Mouse (Mus musculus): ENCODE results near the gene Slc22a1. TPM values are rescaled to one million over a fixed set of nuclear protein-coding genes. Genes with fewer than 3 reads are reported as not detected.

Gene Slc22a1
- not detected in 2 replicates for polyA plus RNA-seq (2012)

- no peak for TF ChIP-seq GATA1 (IDR thresholded peaks at IDR 0.05; ENCODE audit: low read length)
Observed at GRCm38 (mm10) chr17:12675646-12676045, at the start of gene Slc22a1. Gene Slc22a1 (minus strand): TSS chr17:12675829.

GRCm38 (mm10) chr17:12724767-12725744 lies 49.4 kb upstream of the Slc22a1 start:
- TF ChIP-seq GATA1 (IDR thresholded peaks at IDR 0.05; ENCODE audit: low read length) = no peak

GRCm38 (mm10) chr17:12723986-12724766 lies 48.5 kb upstream of the Slc22a1 start:
- peak; percentile 60 for TF ChIP-seq GATA1 (IDR thresholded peaks at IDR 0.05; ENCODE audit: low read length)

GRCm38 (mm10) chr17:12722622-12723021 lies 47.0 kb upstream of the Slc22a1 start:
- TF ChIP-seq GATA1 (IDR thresholded peaks at IDR 0.05; ENCODE audit: low read length) = no peak

GRCm38 (mm10) chr17:12721118-12721886 lies 45.7 kb upstream of the Slc22a1 start:
- TF ChIP-seq GATA1 (IDR thresholded peaks at IDR 0.05; ENCODE audit: low read length) = no peak

- TF ChIP-seq GATA1 (IDR thresholded peaks at IDR 0.05; ENCODE audit: low read length) = no peak
Observed at GRCm38 (mm10) chr17:12718251-12718650, 42.6 kb upstream of the Slc22a1 start.

- no peak for TF ChIP-seq GATA1 (IDR thresholded peaks at IDR 0.05; ENCODE audit: low read length)
Observed at GRCm38 (mm10) chr17:12717445-12717844, 41.8 kb upstream of the Slc22a1 start.

- no peak for TF ChIP-seq GATA1 (IDR thresholded peaks at IDR 0.05; ENCODE audit: low read length)
Observed at GRCm38 (mm10) chr17:12715032-12715431, 39.4 kb upstream of the Slc22a1 start.

- TF ChIP-seq GATA1 (IDR thresholded peaks at IDR 0.05; ENCODE audit: low read length) = no peak
Observed at GRCm38 (mm10) chr17:12714080-12714561, 38.5 kb upstream of the Slc22a1 start.

GRCm38 (mm10) chr17:12712993-12713392 lies 37.4 kb upstream of the Slc22a1 start:
- no peak for TF ChIP-seq GATA1 (IDR thresholded peaks at IDR 0.05; ENCODE audit: low read length)

GRCm38 (mm10) chr17:12712191-12712590 lies 36.6 kb upstream of the Slc22a1 start:
- no peak for TF ChIP-seq GATA1 (IDR thresholded peaks at IDR 0.05; ENCODE audit: low read length)

GRCm38 (mm10) chr17:12710976-12711375 lies 35.3 kb upstream of the Slc22a1 start:
- TF ChIP-seq GATA1 (IDR thresholded peaks at IDR 0.05; ENCODE audit: low read length) = no peak

GRCm38 (mm10) chr17:12710050-12710780 lies 34.6 kb upstream of the Slc22a1 start:
- no peak for TF ChIP-seq GATA1 (IDR thresholded peaks at IDR 0.05; ENCODE audit: low read length)

GRCm38 (mm10) chr17:12708398-12708797 lies 32.8 kb upstream of the Slc22a1 start:
- TF ChIP-seq GATA1 (IDR thresholded peaks at IDR 0.05; ENCODE audit: low read length) = no peak

Data from G1E-ER4 (cell line).